Mouse (Mus musculus) c-Kit-positive CD71-negative TER-119-negative erythroid progenitor cells, embryonic 14.5 days (primary cell): ENCODE measurements around the gene Rnf150.

Experiments
- DNase-seq: peaks from one replicate; pipeline ENCODE4 v3.0.0-alpha.2; 2013; ENCODE audit warnings: low read depth

The Rnf150 gene

GRCm38 (mm10) chr8:82943223-82944006 lies 80.3 kb downstream of the Rnf150 start:
- DNase-seq, result no peak

- no peak for DNase-seq
Measured at GRCm38 (mm10) chr8:82945867-82946266, 82.7 kb downstream of the Rnf150 start.

- DNase-seq, result no peak
Measured at GRCm38 (mm10) chr8:82946658-82947057, 83.5 kb downstream of the Rnf150 start.

GRCm38 (mm10) chr8:82955162-82955754 lies 92.1 kb downstream of the Rnf150 start:
- DNase-seq, result no peak

- DNase-seq, result no peak
Measured at GRCm38 (mm10) chr8:82959491-82959890, 96.3 kb downstream of the Rnf150 start.

- no peak for DNase-seq
Measured at GRCm38 (mm10) chr8:82959980-82960610, 96.9 kb downstream of the Rnf150 start.

GRCm38 (mm10) chr8:82964537-82964936 lies 101.4 kb downstream of the Rnf150 start:
- DNase-seq, result no peak

- no peak for DNase-seq
Measured at GRCm38 (mm10) chr8:82967879-82968678, 104.9 kb downstream of the Rnf150 start.

GRCm38 (mm10) chr8:82969967-82970366 lies 106.8 kb downstream of the Rnf150 start:
- DNase-seq, result no peak

- DNase-seq, result no peak
Measured at GRCm38 (mm10) chr8:82972812-82973211, 109.7 kb downstream of the Rnf150 start.

GRCm38 (mm10) chr8:82973331-82973730 lies 110.2 kb downstream of the Rnf150 start:
- DNase-seq, result no peak

GRCm38 (mm10) chr8:82981244-82981855 lies 118.2 kb downstream of the Rnf150 start:
- no peak for DNase-seq

GRCm38 (mm10) chr8:82982873-82983272 lies 119.7 kb downstream of the Rnf150 start:
- DNase-seq, result no peak

GRCm38 (mm10) chr8:82983301-82983700 lies 120.1 kb downstream of the Rnf150 start:
- no peak for DNase-seq

GRCm38 (mm10) chr8:82992093-82992492 lies 128.9 kb downstream of the Rnf150 start:
- no peak for DNase-seq

- DNase-seq, result no peak
Measured at GRCm38 (mm10) chr8:82995727-82996438, 132.7 kb downstream of the Rnf150 start.

GRCm38 (mm10) chr8:82996843-82997242 lies 133.7 kb downstream of the Rnf150 start:
- no peak for DNase-seq

GRCm38 (mm10) chr8:82998778-82999177 lies 135.6 kb downstream of the Rnf150 start:
- DNase-seq, result no peak

- no peak for DNase-seq
Measured at GRCm38 (mm10) chr8:83003187-83003586, 140.0 kb downstream of the Rnf150 start.

- DNase-seq, result no peak
Measured at GRCm38 (mm10) chr8:83009481-83009880, 146.3 kb downstream of the Rnf150 start.

- DNase-seq, result no peak
Measured at GRCm38 (mm10) chr8:83011286-83011685, 148.1 kb downstream of the Rnf150 start.
